Mouse (Mus musculus): ENCODE data around the gene Ly6g6e. TPM values are rescaled to one million over a fixed set of nuclear protein-coding genes. Genes with fewer than 3 reads are reported as not detected.

The Ly6g6e gene
- total and polyA plus RNA-seq, 3 experiments: 0.23 TPM; not detected in 2

- no peak for TF ChIP-seq MYB (IDR thresholded peaks at IDR 0.05; ENCODE audit: low read depth, low read length)
- TF ChIP-seq MAZ (IDR thresholded peaks at IDR 0.05; ENCODE audit: low read depth, low read length): peak; percentile 94
- peak; percentile 98 for TF ChIP-seq ELF1 (IDR thresholded peaks at IDR 0.05; ENCODE audit: low read depth, low read length)
- TF ChIP-seq ETS1 (IDR thresholded peaks at IDR 0.05; ENCODE audit: low read depth, low read length): peak; percentile 3; the same call in 1 of the 2 replicates
- peak; percentile 86 for TF ChIP-seq SIN3A (IDR thresholded peaks at IDR 0.05; ENCODE audit: low read length)
- no peak for TF ChIP-seq MEF2A (IDR thresholded peaks at IDR 0.05; ENCODE audit: extremely low read depth, insufficient replicate concordance, low read depth, low read length, poor library complexity, severe bottlenecking)
- peak; percentile 90 for TF ChIP-seq NRF1 (IDR thresholded peaks at IDR 0.05; ENCODE audit: insufficient read depth, low read depth, low read length, poor library complexity, severe bottlenecking)
- TF ChIP-seq HCFC1 (IDR thresholded peaks at IDR 0.05; ENCODE audit: low read depth, low read length): peak; percentile 98
- TF ChIP-seq BHLHE40 (IDR thresholded peaks at IDR 0.05; ENCODE audit: borderline replicate concordance, low read depth, low read length): no peak
- no peak for TF ChIP-seq MAFK (IDR thresholded peaks at IDR 0.05; ENCODE audit: borderline replicate concordance, low read depth, low read length)
- TF ChIP-seq ZC3H11A (IDR thresholded peaks at IDR 0.05; ENCODE audit: low read depth, low read length): no peak
- TF ChIP-seq SMC3 (IDR thresholded peaks at IDR 0.05; ENCODE audit: low read depth, low read length): no peak
- TF ChIP-seq NELFE (IDR thresholded peaks at IDR 0.05; ENCODE audit: low read depth, low read length): peak; percentile 73
- TF ChIP-seq MXI1 (IDR thresholded peaks at IDR 0.05; ENCODE audit: low read depth, low read length): peak; percentile 86
- TF ChIP-seq CTCF (IDR thresholded peaks at IDR 0.05 in 2 of 3, conservative IDR thresholded peaks at IDR 0.05 in 1 of 3; ENCODE audit: control insufficient read depth in 1 of 3, insufficient read depth in 1 of 3, low read depth in 2 of 3, low read length in 3 of 3, poor library complexity in 1 of 3, severe bottlenecking in 1 of 3): no peak
- TF ChIP-seq ZNF384 (IDR thresholded peaks at IDR 0.05; ENCODE audit: low read depth, low read length): no peak
- TF ChIP-seq CHD2 (IDR thresholded peaks at IDR 0.05; ENCODE audit: low read length): peak; percentile 82
- peak; percentile 61; the same call in 1 of the 2 replicates for TF ChIP-seq MAX (IDR thresholded peaks at IDR 0.05; ENCODE audit: low read length)
- TF ChIP-seq E2F4 (IDR thresholded peaks at IDR 0.05; ENCODE audit: borderline replicate concordance, low read depth, low read length): no peak
- peak; percentile 80 for TF ChIP-seq TBP (IDR thresholded peaks at IDR 0.05; ENCODE audit: low read depth, low read length)
Observed at GRCm38 (mm10) chr17:35121143-35121799, 44.6 kb downstream of the Ly6g6e start, which contains the start of gene Gpank1 (continued).

DNA sequence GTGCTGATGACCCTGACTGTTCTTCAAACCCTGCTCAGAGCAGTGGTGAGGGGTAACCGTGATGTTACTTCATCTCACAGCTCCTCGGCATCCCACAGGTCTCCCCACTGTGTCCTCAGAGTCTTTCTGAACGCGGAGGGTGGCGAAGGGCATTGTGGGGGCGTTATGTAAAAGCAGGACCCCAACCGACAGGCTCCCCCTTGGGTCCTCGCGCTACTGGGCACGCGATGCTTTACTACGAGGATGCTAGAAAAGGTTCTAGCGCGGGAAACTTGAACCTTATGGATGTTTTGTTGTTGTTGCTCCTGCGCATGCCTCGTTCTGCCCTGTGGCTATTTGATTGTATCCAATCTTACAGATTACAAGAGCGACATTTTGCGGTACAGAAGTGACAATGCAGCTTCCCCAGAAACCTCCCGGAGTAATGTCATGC, 45.2 kb downstream of the Ly6g6e start, which contains the start of gene Csnk2b:
Gene Csnk2b (minus strand): TSS at position 183 of the 433 bp plus-strand sequence.
- H3K9me3 ChIP-seq (replicated peaks; ENCODE audit: insufficient read depth, low read length): no peaks in the 10 kb centered on the region
- H3K36me3 ChIP-seq (ENCODE audit: control insufficient read depth in 1 of 2, insufficient read depth in 2 of 2, low read length in 2 of 2): peaks cover 3 to 20% of the 10 kb centered on the region in 2 experiments; a peak in 2 of 4 replicates
- peak within 1 kb of the TSS; percentile 79 for H3K27ac ChIP-seq (ENCODE audit: control insufficient read depth, low read depth, low read length)
- DNase-seq (ENCODE audit: low read depth, low spot score): peak; percentile 82
- H3K9ac ChIP-seq (ENCODE audit: control insufficient read depth, low read depth, low read length, poor library complexity, severe bottlenecking): peak within 1 kb of the TSS; percentile 95
- H3K79me2 ChIP-seq (ENCODE audit: control insufficient read depth, insufficient read depth, low read length, poor library complexity): peaks cover 37% of the 10 kb centered on the region
- peak within 1 kb of the TSS; percentile 76 to 93 for H3K4me3 ChIP-seq (ENCODE audit: control insufficient read depth in 1 of 2, insufficient read depth in 1 of 2, low read depth in 2 of 2, low read length in 2 of 2)
- H3K4me1 ChIP-seq (ENCODE audit: control insufficient read depth in 1 of 2, insufficient read depth in 2 of 2, low read length in 2 of 2): peaks cover 6% of the 10 kb centered on the region in 2 experiments
- H3K27me3 ChIP-seq (ENCODE audit: control insufficient read depth in 1 of 2, insufficient read depth in 2 of 2, low read length in 2 of 2): no peaks in the 10 kb centered on the region
- TF ChIP-seq BHLHE40 (IDR thresholded peaks at IDR 0.05; ENCODE audit: borderline replicate concordance, low read depth, low read length) (no peak), ZKSCAN1 (IDR thresholded peaks at IDR 0.05; ENCODE audit: low read depth, low read length) (no peak), USF1 (IDR thresholded peaks at IDR 0.05; ENCODE audit: low read depth, low read length) (no peak), EP300 (IDR thresholded peaks at IDR 0.05; ENCODE audit: low read depth in 1 of 2, low read length in 2 of 2) (0 out of 4 replicates have a peak, but pooled peaks of 1 of the 2 experiments have one; percentile 20), GATA1 (IDR thresholded peaks at IDR 0.05; ENCODE audit: low read depth, low read length) (peak; percentile 38; the same call in 1 of the 2 replicates), SIN3A (IDR thresholded peaks at IDR 0.05; ENCODE audit: low read length) (peak; percentile 68), MYB (IDR thresholded peaks at IDR 0.05; ENCODE audit: low read depth, low read length) (no peak), TCF12 (IDR thresholded peaks at IDR 0.05; ENCODE audit: low read depth, low read length) (no peak), UBTF (IDR thresholded peaks at IDR 0.05; ENCODE audit: borderline replicate concordance, insufficient read depth, low read depth, low read length) (no peak), USF2 (IDR thresholded peaks at IDR 0.05; ENCODE audit: borderline replicate concordance in 1 of 2, insufficient read depth in 1 of 2, low read depth in 1 of 2, low read length in 2 of 2) (no peak), MAFK (IDR thresholded peaks at IDR 0.05; ENCODE audit: borderline replicate concordance, low read depth, low read length) (no peak), CHD2 (IDR thresholded peaks at IDR 0.05; ENCODE audit: low read length) (no peak), SMC3 (IDR thresholded peaks at IDR 0.05; ENCODE audit: low read depth, low read length) (peak; percentile 57), MXI1 (IDR thresholded peaks at IDR 0.05; ENCODE audit: low read depth, low read length) (peak; percentile 17; the same call in 1 of the 2 replicates), ETS1 (IDR thresholded peaks at IDR 0.05; ENCODE audit: low read depth, low read length) (0 out of 2 replicates have a peak, but pooled peaks have one; percentile 20), NRF1 (IDR thresholded peaks at IDR 0.05; ENCODE audit: insufficient read depth, low read depth, low read length, poor library complexity, severe bottlenecking) (peak; percentile 80), POLR2A (IDR thresholded peaks at IDR 0.05; ENCODE audit: control insufficient read depth in 1 of 2, insufficient read depth in 1 of 2, low read depth in 1 of 2, low read length in 2 of 2, poor library complexity in 1 of 2) (no peak; a peak in 1 of 4 replicates), MAX (IDR thresholded peaks at IDR 0.05; ENCODE audit: low read length) (peak; percentile 36; the same call in 1 of the 2 replicates), E2F4 (IDR thresholded peaks at IDR 0.05; ENCODE audit: borderline replicate concordance, low read depth, low read length) (peak; percentile 89), TBP (IDR thresholded peaks at IDR 0.05; ENCODE audit: low read depth, low read length) (peak; percentile 13; the same call in 1 of the 2 replicates), POLR2AphosphoS5 (IDR thresholded peaks at IDR 0.05; ENCODE audit: borderline replicate concordance, low read depth, low read length) (no peak), TAL1 (IDR thresholded peaks at IDR 0.05; ENCODE audit: low read length) (no peak)
